Mouse (Mus musculus) CH12.LX (cell line): ENCODE results near the gene Panx3. TPM values are rescaled to one million over a fixed set of nuclear protein-coding genes. Genes with fewer than 3 reads are reported as not detected.

Source experiments
- DNase-seq: peaks from one replicate; pipeline ENCODE4 v3.0.0-alpha.2; 2013; ENCODE audit errors: extremely low read depth
- H3K27ac ChIP-seq: 2 replicates; pipeline ENCODE4 v1.5.1; 2012; ENCODE audit warnings: low read depth, mild to moderate bottlenecking, control low read depth, moderate library complexity; ENCODE audit not compliant: insufficient read depth
- H3K27me3 ChIP-seq: replicated peaks from 2 replicates; pipeline ENCODE3; 2012; ENCODE audit warnings: inconsistent platforms
- H3K36me3 ChIP-seq, 2 experiments: replicated peaks in 1 of 2; 2 replicates each; pipeline versions ENCODE3 to v1.6.1; 2012; ENCODE audit warnings: inconsistent platforms in 1 of 2, low read length in 1 of 2, mild to moderate bottlenecking in 1 of 2, mixed read lengths in 1 of 2, moderate library complexity in 1 of 2; ENCODE audit not compliant: control insufficient read depth in 1 of 2, insufficient read depth in 1 of 2
- H3K4me1 ChIP-seq, 2 experiments: 2 replicates each; pipeline ENCODE4 v1.6.1; 2012; ENCODE audit warnings: inconsistent platforms in 1 of 2, moderate library complexity in 1 of 2; ENCODE audit not compliant: insufficient read depth in 2 of 2, control insufficient read depth in 1 of 2
- H3K4me2 ChIP-seq: 2 replicates; pipeline ENCODE4 v1.6.1; 2012; ENCODE audit warnings: low read depth, mild to moderate bottlenecking, control low read depth; ENCODE audit not compliant: poor library complexity, insufficient read depth, severe bottlenecking
- H3K4me3 ChIP-seq, 3 experiments: fragments of 150-350 bp in 1 of 3; sonication (generic) in 1 of 3; replicated peaks in 1 of 3; 2 replicates each; pipeline versions ENCODE3 to v1.5.1; 2011 to 2012; ENCODE audit warnings: low read depth in 2 of 3, low read length in 2 of 3, mild to moderate bottlenecking in 2 of 3, moderate library complexity in 2 of 3, control low read depth in 1 of 3, improper control_type of control experiment in 1 of 3, inconsistent platforms in 1 of 3, mixed read lengths in 1 of 3; ENCODE audit not compliant: poor library complexity in 1 of 3
- H3K79me2 ChIP-seq: replicated peaks from 2 replicates; pipeline ENCODE4 v1.6.1; 2012; ENCODE audit warnings: mild to moderate bottlenecking, moderate library complexity; ENCODE audit not compliant: control insufficient read depth, poor library complexity, insufficient read depth, severe bottlenecking; ENCODE audit errors: extremely low read depth
- H3K9ac ChIP-seq: 2 replicates; pipeline ENCODE4 v1.6.1; 2012; ENCODE audit warnings: low read depth, mild to moderate bottlenecking, control low read depth, moderate library complexity; ENCODE audit not compliant: insufficient read depth
- H3K9me3 ChIP-seq: replicated peaks from 2 replicates; pipeline ENCODE3; 2012; ENCODE audit warnings: low read length, inconsistent platforms, mixed read lengths
- BHLHE40 ChIP-seq: IDR thresholded peaks from 2 replicates; pipeline ENCODE4 v1.6.1; 2011; ENCODE audit warnings: mild to moderate bottlenecking, low read depth, low read length, improper control_type of control experiment
- CHD1 ChIP-seq: IDR thresholded peaks from 2 replicates; pipeline ENCODE4 v1.6.1; 2012; ENCODE audit warnings: low read depth, low read length, improper control_type of control experiment, inconsistent platforms
- CTCF ChIP-seq, 2 experiments: IDR thresholded peaks in 1 of 2; conservative IDR thresholded peaks in 1 of 2; 2 replicates each; pipeline ENCODE4 v1.5.1; 2011 to 2012; ENCODE audit warnings: low read depth in 2 of 2, low read length in 2 of 2, improper control_type of control experiment in 1 of 2, inconsistent platforms in 1 of 2, mild to moderate bottlenecking in 1 of 2, moderate library complexity in 1 of 2
- E2F4 ChIP-seq: IDR thresholded peaks from 2 replicates; pipeline ENCODE4 v1.6.1; 2011; ENCODE audit warnings: low read depth, low read length, improper control_type of control experiment; ENCODE audit not compliant: insufficient replicate concordance
- ELF1 ChIP-seq: IDR thresholded peaks from 2 replicates; pipeline ENCODE4 v1.6.1; 2014; ENCODE audit warnings: low read depth, mild to moderate bottlenecking, inconsistent platforms, low read length, improper control_type of control experiment
- EP300 ChIP-seq: IDR thresholded peaks from 2 replicates; pipeline ENCODE4 v1.6.1; 2011; ENCODE audit warnings: low read length, improper control_type of control experiment
- ETS1 ChIP-seq: conservative IDR thresholded peaks from 2 replicates; pipeline ENCODE4 v1.6.1; 2012; ENCODE audit warnings: low read depth, mild to moderate bottlenecking, inconsistent platforms, low read length, improper control_type of control experiment, moderate library complexity
- GABPA ChIP-seq: IDR thresholded peaks from 2 replicates; pipeline ENCODE4 v1.6.1; 2012; ENCODE audit warnings: low read depth, low read length, improper control_type of control experiment, inconsistent platforms; ENCODE audit not compliant: insufficient replicate concordance
- JUN ChIP-seq: IDR thresholded peaks from 2 replicates; pipeline ENCODE4 v1.6.1; 2011; ENCODE audit warnings: low read depth, mild to moderate bottlenecking, low read length, improper control_type of control experiment, moderate library complexity; ENCODE audit not compliant: insufficient read depth
- JUND ChIP-seq: conservative IDR thresholded peaks from 2 replicates; pipeline ENCODE4 v1.6.1; 2011; ENCODE audit warnings: low read depth, low read length, improper control_type of control experiment
- MAFK ChIP-seq: IDR thresholded peaks from 2 replicates; pipeline ENCODE4 v1.6.1; 2011; ENCODE audit warnings: low read length, improper control_type of control experiment; ENCODE audit not compliant: insufficient replicate concordance
- MAX ChIP-seq: IDR thresholded peaks from 2 replicates; pipeline ENCODE4 v1.6.1; 2011; ENCODE audit warnings: low read length, improper control_type of control experiment
- MEF2A ChIP-seq: IDR thresholded peaks from 2 replicates; pipeline ENCODE4 v1.6.1; 2014; ENCODE audit warnings: low read depth, mild to moderate bottlenecking, inconsistent platforms, low read length, improper control_type of control experiment, borderline replicate concordance
- MYC ChIP-seq: IDR thresholded peaks from 2 replicates; pipeline ENCODE4 v1.6.1; 2011; ENCODE audit warnings: low read depth, mild to moderate bottlenecking, improper control_type of control experiment, low read length
- NELFE ChIP-seq: IDR thresholded peaks from 2 replicates; pipeline ENCODE4 v1.6.1; 2011; ENCODE audit warnings: low read depth, low read length, improper control_type of control experiment
- NRF1 ChIP-seq: IDR thresholded peaks from 2 replicates; pipeline ENCODE4 v1.6.1; 2014; ENCODE audit warnings: low read depth, mild to moderate bottlenecking, inconsistent platforms, low read length, improper control_type of control experiment, moderate library complexity
- POLR2A ChIP-seq: IDR thresholded peaks from 2 replicates; pipeline ENCODE4 v1.6.1; 2011; ENCODE audit warnings: low read depth, mild to moderate bottlenecking, improper control_type of control experiment, low read length
- POLR2AphosphoS2 ChIP-seq: IDR thresholded peaks from 2 replicates; pipeline ENCODE4 v1.6.1; 2011; ENCODE audit warnings: low read depth, low read length, improper control_type of control experiment
- RAD21 ChIP-seq: IDR thresholded peaks from 2 replicates; pipeline ENCODE4 v1.6.1; 2011; ENCODE audit warnings: low read depth, mild to moderate bottlenecking, low read length, improper control_type of control experiment, moderate library complexity
- SIN3A ChIP-seq: IDR thresholded peaks from 2 replicates; pipeline ENCODE4 v1.6.1; 2012; ENCODE audit warnings: low read length, improper control_type of control experiment, inconsistent platforms
- SMC3 ChIP-seq: IDR thresholded peaks from 2 replicates; pipeline ENCODE4 v1.6.1; 2011; ENCODE audit warnings: low read depth, low read length, improper control_type of control experiment
- TBP ChIP-seq: conservative IDR thresholded peaks from 2 replicates; pipeline ENCODE4 v1.6.1; 2011; ENCODE audit warnings: low read depth, low read length, improper control_type of control experiment
- UBTF ChIP-seq: IDR thresholded peaks from 2 replicates; pipeline ENCODE4 v1.6.1; 2012; ENCODE audit warnings: low read depth, mild to moderate bottlenecking, inconsistent platforms, low read length, improper control_type of control experiment, moderate library complexity
- USF1 ChIP-seq: IDR thresholded peaks from 2 replicates; pipeline ENCODE4 v1.6.1; 2014; ENCODE audit warnings: low read depth, mild to moderate bottlenecking, inconsistent platforms, low read length, improper control_type of control experiment
- ZC3H11A ChIP-seq: IDR thresholded peaks from 2 replicates; pipeline ENCODE4 v1.6.1; 2012; ENCODE audit warnings: low read depth, mild to moderate bottlenecking, inconsistent platforms, low read length, improper control_type of control experiment
- ZMIZ1 ChIP-seq: IDR thresholded peaks from 2 replicates; pipeline ENCODE4 v1.6.1; 2012; ENCODE audit warnings: low read depth, mild to moderate bottlenecking, inconsistent platforms, low read length, improper control_type of control experiment
- dilution Hi-C: fragments of 300-500 bp; cut with MboI; formaldehyde crosslinking; loops from 2 replicates; pipeline ENCODE4 v1.14.3; 2020; ENCODE audit warnings: low sequenced_read_pairs; ENCODE audit not compliant: extremely low pct_unique_long_range_greater_than_20kb, extremely low pct_ligation_motif_present
- in situ Hi-C: fragments of 300-500 bp; cut with MboI; formaldehyde crosslinking; loops from 3 replicates; pipeline ENCODE4 v1.14.3; 2019; ENCODE audit warnings: low sequenced_read_pairs, low pct_ligation_motif_present, low pct_unique_long_range_greater_than_20kb, mixed read lengths
- polyA plus RNA-seq: library from polyadenylated mRNA; unstranded; fragments of >175 nt; gene quantifications from 2 replicates; pipeline ENCODE4 v1.2.1, GENCODE M21; 2012; ENCODE audit warnings: low read depth; ENCODE audit not compliant: insufficient read length
- total RNA-seq, 2 experiments: library from RNA; depleted of rRNA; stranded (reverse); fragments of 300-350 nt in 1 of 2; fragments of >200 nt in 1 of 2; gene quantifications; 2 replicates each; pipeline ENCODE4 v1.2.3; 2012 to 2014

Gene Panx3
- total and polyA plus RNA-seq, 3 experiments = not detected

- H3K9me3 ChIP-seq = no peaks in the 10 kb centered on the region
- no peak for DNase-seq
- H3K9ac ChIP-seq = no peak overlapping the region
- no peak overlapping the region for H3K27ac ChIP-seq
- no peaks in the 10 kb centered on the region for H3K79me2 ChIP-seq
- H3K4me1 ChIP-seq = peaks cover 13 to 52% of the 10 kb centered on the region in 2 experiments
- peaks cover 0 to 19% of the 10 kb centered on the region in 2 experiments for H3K36me3 ChIP-seq
- no peak overlapping the region for H3K4me3 ChIP-seq
- H3K27me3 ChIP-seq = no peaks in the 10 kb centered on the region
- in situ Hi-C loops (loop anchor here (10.0 kb wide), 2 partner anchors 85 to 205 kb away; no protein-coding TSS in a partner anchor), dilution Hi-C loops (no loop called here)
- H3K4me2 ChIP-seq = no peak overlapping the region
- TF ChIP-seq MAFK (no peak), MAX (no peak), ZC3H11A (no peak), ZMIZ1 (no peak), GABPA (no peak), ETS1 (no peak), ELF1 (no peak), NRF1 (no peak), UBTF (no peak), POLR2A (no peak), JUN (no peak), TBP (no peak), BHLHE40 (no peak), RAD21 (no peak), USF1 (no peak), NELFE (no peak), E2F4 (no peak)
Observed at GRCm38 (mm10) chr9:37629941-37630340, 39.1 kb downstream of the Panx3 start.

DNA sequence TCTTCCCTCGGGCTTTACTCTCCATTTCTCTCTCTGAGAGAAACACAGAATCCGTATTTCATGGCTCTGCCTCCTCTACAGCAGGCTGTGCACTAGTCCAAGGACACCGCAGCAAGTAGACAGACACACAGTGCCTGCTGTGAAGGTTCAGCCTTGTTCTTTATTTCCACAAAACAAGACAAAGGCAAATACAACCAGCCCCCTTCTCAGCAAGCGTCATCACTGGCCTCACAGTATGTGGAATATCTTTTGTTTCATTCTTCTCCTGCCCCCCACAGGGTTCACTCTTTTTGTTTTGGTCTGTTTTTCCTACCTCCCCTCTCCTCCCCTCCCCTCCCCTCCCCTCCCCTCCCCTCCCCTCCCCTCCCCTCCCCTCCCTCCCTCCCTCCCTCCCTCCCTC is 40.5 kb downstream of the Panx3 start:
- DNase-seq = no peak
- Histone ChIP-seq H3K27ac (no peak overlapping the region), H3K9me3 (no peaks in the 10 kb centered on the region), H3K4me1 (peaks cover 15 to 50% of the 10 kb centered on the region in 2 experiments), H3K4me2 (no peak overlapping the region), H3K79me2 (no peaks in the 10 kb centered on the region), H3K36me3 (peaks cover 0 to 19% of the 10 kb centered on the region in 2 experiments), H3K27me3 (no peaks in the 10 kb centered on the region), H3K4me3 (no peak overlapping the region), H3K9ac (no peak overlapping the region)
- TF ChIP-seq CHD1 (no peak), EP300 (no peak), POLR2AphosphoS2 (no peak), MYC (no peak), MEF2A (no peak), SMC3 (no peak), ZC3H11A (no peak), JUND (no peak), CTCF (conservative IDR thresholded peaks at IDR 0.05 in 1 of 2, IDR thresholded peaks at IDR 0.05 in 1 of 2; ENCODE audit: low read depth in 2 of 2, low read length in 2 of 2) (no peak), NELFE (no peak), ELF1 (no peak), E2F4 (no peak), POLR2A (no peak), SIN3A (no peak)
- dilution Hi-C loops = no loop called here
- in situ Hi-C loops = loop anchor here (10.0 kb wide), 2 partner anchors 84 to 204 kb away; no protein-coding TSS in a partner anchor
